In the genomic region with DNA sequence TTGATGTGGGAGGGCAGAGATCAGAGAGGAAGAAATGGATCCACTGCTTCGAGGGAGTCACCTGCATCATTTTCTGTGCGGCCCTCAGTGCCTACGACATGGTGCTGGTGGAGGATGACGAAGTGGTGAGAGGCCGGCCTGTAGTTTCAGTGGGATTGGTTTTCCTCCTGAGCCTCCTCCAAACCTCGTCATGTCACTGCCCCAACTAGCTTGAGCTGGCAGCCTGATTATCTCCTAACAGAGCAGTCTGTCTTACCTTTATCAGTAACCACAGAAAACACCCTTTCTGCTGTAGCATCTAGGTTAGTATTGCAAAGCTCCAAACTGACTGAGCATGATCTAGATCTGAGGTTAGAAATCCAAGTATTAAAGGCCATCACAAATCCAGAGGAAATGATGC, we compare ENCODE assay signal across 22 mouse cellular contexts. TPM values are rescaled to one million over a fixed set of nuclear protein-coding genes. Genes with fewer than 3 reads are reported as not detected.
DNase-seq lines count a peak whose midpoint lies in the region; ATAC-seq and TF ChIP-seq lines count a peak whose summit lies in the region.
"Had no signal": no experiment of that assay in that cellular context is flagged by ENCODE, and none has a peak within 500 bp of the region (broad histone marks: within the 10 kb centered on the region; RNA-seq: fewer than 3 reads in every experiment).

No protein-coding gene starts in this region.

- H3K4me2 ChIP-seq in liver, embryonic 14.5 days (ENCODE audit: low read depth) = peak overlapping the region; percentile 68
- no peak overlapping the region for H3K4me2 ChIP-seq in hindbrain, embryonic 13.5 days
- H3K4me2 ChIP-seq: embryonic facial prominence, embryonic 13.5 days; hindbrain, embryonic 12.5 days; limb, embryonic 13.5 days; lung, embryonic 15.5 days; midbrain, embryonic 13.5 days had no signal

- TF ChIP-seq CTCF in liver, embryonic 14.5 days (IDR thresholded peaks at IDR 0.05; ENCODE audit: low read depth) = no peak

- peak; percentile 31 to 63 for DNase-seq in spleen, postnatal 4 days (ENCODE audit: low spot score in 2 of 2)
- DNase-seq in spleen, adult 12 weeks (ENCODE audit: low spot score) = no peak
- peak; percentile 79 to 82 (median 82) for DNase-seq in liver, embryonic 14.5 days (ENCODE audit: low read depth in 3 of 3, low spot score in 3 of 3)
- DNase-seq in retina, postnatal 1 day = no peak
- no peak for DNase-seq in adrenal gland, postnatal 10 days
- DNase-seq: adrenal gland, postnatal 14 days; cerebellum, adult 11-12 months; cerebellum, postnatal 14 days; gastrocnemius, adult 2 months; spleen, adult 18-20 months had no signal

- 11% methylated on average over 6 of the region's 6 CpGs for WGBS in liver, embryonic 14.5 days (ENCODE audit: insufficient replicate concordance)
- WGBS in hindbrain, embryonic 13.5 days = 91% methylated on average over 6 of the region's 6 CpGs

- peak overlapping the region; percentile 50 for H3K9ac ChIP-seq in liver, embryonic 14.5 days (replicated peaks)
- H3K9ac ChIP-seq in hindbrain, embryonic 13.5 days = no peak overlapping the region
- H3K9ac ChIP-seq: embryonic facial prominence, embryonic 13.5 days; hindbrain, embryonic 12.5 days; limb, embryonic 13.5 days; lung, embryonic 15.5 days; midbrain, embryonic 13.5 days had no signal

- peaks cover 79% of the 10 kb centered on the region for H3K4me1 ChIP-seq in erythroblast, embryonic 14.5 days (ENCODE audit: control insufficient read depth)
- peaks cover 58 to 63% of the 10 kb centered on the region in 2 experiments for H3K4me1 ChIP-seq in liver, embryonic 14.5 days (replicated peaks; ENCODE audit: control insufficient read depth in 2 of 2, insufficient read depth in 2 of 2, low read length in 1 of 2)
- peaks cover 9% of the 10 kb centered on the region; the same call in 1 of the 2 replicates for H3K4me1 ChIP-seq in hindbrain, embryonic 13.5 days (replicated peaks)
- H3K4me1 ChIP-seq: embryonic facial prominence, embryonic 13.5 days; hindbrain, embryonic 12.5 days; limb, embryonic 13.5 days; lung, embryonic 15.5 days; midbrain, embryonic 13.5 days had no signal

- peak; percentile 97 for TF ChIP-seq EP300 in liver, embryonic 14.5 days (IDR thresholded peaks at IDR 0.05; ENCODE audit: low read depth)

- H3K4me3 ChIP-seq in erythroblast, embryonic 14.5 days (replicated peaks) = peak overlapping the region; percentile 54
- H3K4me3 ChIP-seq in liver, embryonic 14.5 days (ENCODE audit: insufficient read depth in 1 of 2, low read depth in 2 of 2, low read length in 2 of 2) = peak overlapping the region; percentile 14 to 26; a peak in 3 of 4 replicates
- no peak overlapping the region for H3K4me3 ChIP-seq in hindbrain, embryonic 13.5 days
- H3K4me3 ChIP-seq: embryonic facial prominence, embryonic 13.5 days; gastrocnemius, adult 2 months; hindbrain, embryonic 12.5 days; limb, embryonic 13.5 days; lung, embryonic 15.5 days; midbrain, embryonic 13.5 days had no signal

- H3K27me3 ChIP-seq in erythroblast, embryonic 14.5 days (ENCODE audit: control insufficient read depth) = no peaks in the 10 kb centered on the region
- H3K27me3 ChIP-seq in liver, embryonic 14.5 days (ENCODE audit: control insufficient read depth, insufficient read depth, low read length) = no peaks in the 10 kb centered on the region
- no peaks in the 10 kb centered on the region for H3K27me3 ChIP-seq in hindbrain, embryonic 13.5 days
- H3K27me3 ChIP-seq: embryonic facial prominence, embryonic 13.5 days; hindbrain, embryonic 12.5 days; limb, embryonic 13.5 days; lung, embryonic 15.5 days; midbrain, embryonic 13.5 days; Patski had no signal

- peaks cover 52% of the 10 kb centered on the region for H3K36me3 ChIP-seq in erythroblast, embryonic 14.5 days (ENCODE audit: control insufficient read depth)
- no peaks in the 10 kb centered on the region for H3K36me3 ChIP-seq in liver, embryonic 14.5 days (replicated peaks; ENCODE audit: control insufficient read depth, insufficient read depth, low read depth)
- no peaks in the 10 kb centered on the region for H3K36me3 ChIP-seq in hindbrain, embryonic 13.5 days
- H3K36me3 ChIP-seq: embryonic facial prominence, embryonic 13.5 days; hindbrain, embryonic 12.5 days; limb, embryonic 13.5 days; lung, embryonic 15.5 days; midbrain, embryonic 13.5 days had no signal

- peak overlapping the region; percentile 93 for H3K27ac ChIP-seq in liver, embryonic 14.5 days
- no peak overlapping the region for H3K27ac ChIP-seq in hindbrain, embryonic 13.5 days
- H3K27ac ChIP-seq: embryonic facial prominence, embryonic 13.5 days; gastrocnemius, adult 2 months; hindbrain, embryonic 12.5 days; limb, embryonic 13.5 days; lung, embryonic 15.5 days; midbrain, embryonic 13.5 days had no signal

- ATAC-seq in liver, embryonic 14.5 days (ENCODE audit: insufficient read depth) = peak; percentile 63
- no peak for ATAC-seq in hindbrain, embryonic 13.5 days (ENCODE audit: low FRiP score)
- ATAC-seq: inflammation-experienced regulatory T-cells, adult 6 months; midbrain, embryonic 13.5 days; Patski had no signal

- H3K9me3 ChIP-seq in erythroblast, embryonic 14.5 days (ENCODE audit: control insufficient read depth, low read length) = no peaks in the 10 kb centered on the region
- no peaks in the 10 kb centered on the region for H3K9me3 ChIP-seq in liver, embryonic 14.5 days (ENCODE audit: control insufficient read depth, low read length)
- no peaks in the 10 kb centered on the region for H3K9me3 ChIP-seq in hindbrain, embryonic 13.5 days
- H3K9me3 ChIP-seq: embryonic facial prominence, embryonic 13.5 days; hindbrain, embryonic 12.5 days; limb, embryonic 13.5 days; lung, embryonic 15.5 days; midbrain, embryonic 13.5 days had no signal

RNA-seq across cellular contexts. Expression of a gene that starts 5.7 kb away (rescaled TPM):
- polyA plus RNA-seq in erythroblast, embryonic 14.5 days (2012) = 0.03 TPM in 1 of 2 replicates, not detected in the other
- 0.60 and 1.4 TPM in 2 replicates for polyA plus RNA-seq in liver, embryonic 14.5 days (2012; rRNA removed)
- polyA plus RNA-seq in liver, embryonic 14.5 days (2014; fragmentation: Nextera tagmentation; extraction: Ambion mirVana) = 1.8 and 2.5 TPM in 2 replicates
- 0.10 and 0.43 TPM in 2 replicates for polyA plus RNA-seq in hindbrain, embryonic 13.5 days (2015; fragmentation: Nextera tagmentation; extraction: Ambion mirVana)
- total RNA-seq in adrenal gland, postnatal 10 days (2021) = 1 to 10 TPM; 6.6 to 6.8 TPM
- total RNA-seq: layer of hippocampus, postnatal 25 days; left cerebral cortex, postnatal 14 days had no signal
- polyA plus RNA-seq: inflammation-experienced regulatory T-cells, adult 6 months had no signal

RNA-seq across cellular contexts. Expression of a gene that starts 11.9 kb away (rescaled TPM):
- 10.5 and 12.6 TPM in 2 replicates for polyA plus RNA-seq in erythroblast, embryonic 14.5 days (2012)
- 40.9 and 49.6 TPM in 2 replicates for polyA plus RNA-seq in liver, embryonic 14.5 days (2012; rRNA removed)
- 34.3 and 37.8 TPM in 2 replicates for polyA plus RNA-seq in liver, embryonic 14.5 days (2014; fragmentation: Nextera tagmentation; extraction: Ambion mirVana)
- polyA plus RNA-seq in hindbrain, embryonic 13.5 days (2015; fragmentation: Nextera tagmentation; extraction: Ambion mirVana) = 50.9 and 52.4 TPM in 2 replicates
- 10 to 100 TPM; 79.3 to 92.2 TPM for total RNA-seq in adrenal gland, postnatal 10 days (2021)

RNA-seq across cellular contexts. Expression of a gene that starts 47.6 kb away (rescaled TPM):
- polyA plus RNA-seq in erythroblast, embryonic 14.5 days (2012) = 0.19 and 0.27 TPM in 2 replicates
- polyA plus RNA-seq in liver, embryonic 14.5 days (2012; rRNA removed) = 18.4 and 28.7 TPM in 2 replicates
- polyA plus RNA-seq in liver, embryonic 14.5 days (2014; fragmentation: Nextera tagmentation; extraction: Ambion mirVana) = 57.4 and 58.0 TPM in 2 replicates
- polyA plus RNA-seq in hindbrain, embryonic 13.5 days (2015; fragmentation: Nextera tagmentation; extraction: Ambion mirVana) = 146 and 148 TPM in 2 replicates
- total RNA-seq in adrenal gland, postnatal 10 days (2021) = 100 to 1,000 TPM; 101 to 113 TPM

RNA-seq across cellular contexts. Expression of a gene that starts 53.6 kb away (rescaled TPM):
- polyA plus RNA-seq in erythroblast, embryonic 14.5 days (2012) = 0.02 and 0.07 TPM in 2 replicates
- 11.7 and 11.9 TPM in 2 replicates for polyA plus RNA-seq in liver, embryonic 14.5 days (2012; rRNA removed)
- polyA plus RNA-seq in liver, embryonic 14.5 days (2014; fragmentation: Nextera tagmentation; extraction: Ambion mirVana) = 17.3 and 17.7 TPM in 2 replicates
- polyA plus RNA-seq in hindbrain, embryonic 13.5 days (2015; fragmentation: Nextera tagmentation; extraction: Ambion mirVana) = 15.2 and 15.4 TPM in 2 replicates
- total RNA-seq in adrenal gland, postnatal 10 days (2021) = 10 to 100 TPM; 12.8 to 13.3 TPM

RNA-seq across cellular contexts. Expression of a gene that starts 56.4 kb away (rescaled TPM):
- polyA plus RNA-seq in erythroblast, embryonic 14.5 days (2012) = not detected in 2 replicates
- polyA plus RNA-seq in liver, embryonic 14.5 days (2012; rRNA removed) = not detected in 2 replicates
- 0.04 TPM in 1 of 2 replicates, not detected in the other for polyA plus RNA-seq in liver, embryonic 14.5 days (2014; fragmentation: Nextera tagmentation; extraction: Ambion mirVana)
- 3.0 and 3.5 TPM in 2 replicates for polyA plus RNA-seq in hindbrain, embryonic 13.5 days (2015; fragmentation: Nextera tagmentation; extraction: Ambion mirVana)
- under 1 TPM; 0.15 to 0.48 TPM for total RNA-seq in adrenal gland, postnatal 10 days (2021)
- total RNA-seq: adrenal gland, postnatal 14 days; gastrocnemius, adult 2 months; granulocyte monocyte progenitor cell, adult 5-6 weeks had no signal
- polyA plus RNA-seq: inflammation-experienced regulatory T-cells, adult 6 months had no signal

Comparison
In these comparisons a context has a peak if more than half of its experiments do, and no peak if none do; other contexts are left out.
1. DNase-seq: peak in spleen, postnatal 4 days (2 of 2) and liver, embryonic 14.5 days (3 of 3); none in spleen, adult 12 weeks (single experiment), retina, postnatal 1 day (single experiment) and adrenal gland, postnatal 10 days (single experiment).
2. RNA of a gene that starts 47.6 kb away (polyA plus RNA-seq): 146 to 148 TPM in hindbrain, embryonic 13.5 days and 18.4 to 58.0 TPM in liver, embryonic 14.5 days; 0.19 to 0.27 TPM in erythroblast, embryonic 14.5 days; every median in the first group is over 10 times any median in the second.